Mouse (Mus musculus) neural tube, embryonic 10.5 days (tissue): ENCODE data around the gene Gm11492.
A peak's percentile ranks its signal among the peaks of the same experiment; 100 is the strongest.

ENCODE experiments used
- DNase-seq: peaks from one replicate; pipeline ENCODE4 v3.0.0-alpha.2; 2017; ENCODE audit warnings: low spot score; ENCODE audit errors: extremely low spot score

Gm11492 gene

DNA sequence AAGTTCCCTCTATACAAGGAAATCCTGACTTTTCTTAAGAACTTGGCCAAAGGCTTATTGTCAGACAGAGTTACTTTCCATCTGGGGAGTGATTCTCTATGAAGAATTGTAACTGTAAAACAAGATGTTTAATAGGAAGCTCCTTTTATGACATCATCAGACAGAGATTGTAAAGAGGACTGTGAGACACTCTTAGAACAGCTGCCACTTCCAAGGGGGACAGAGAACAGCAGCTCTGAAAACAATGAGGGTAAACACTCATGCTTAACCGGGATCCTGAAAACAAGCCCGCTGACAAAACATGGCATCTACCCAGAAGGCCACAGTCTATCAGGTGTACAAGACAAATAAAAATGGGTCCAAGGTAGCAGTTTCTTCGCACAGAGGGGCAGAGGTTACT lies at the start of gene Gm11492:
Gene Gm11492 (plus strand): TSS at position 153 of the 400 bp plus-strand sequence.
- no peak for DNase-seq

DNA sequence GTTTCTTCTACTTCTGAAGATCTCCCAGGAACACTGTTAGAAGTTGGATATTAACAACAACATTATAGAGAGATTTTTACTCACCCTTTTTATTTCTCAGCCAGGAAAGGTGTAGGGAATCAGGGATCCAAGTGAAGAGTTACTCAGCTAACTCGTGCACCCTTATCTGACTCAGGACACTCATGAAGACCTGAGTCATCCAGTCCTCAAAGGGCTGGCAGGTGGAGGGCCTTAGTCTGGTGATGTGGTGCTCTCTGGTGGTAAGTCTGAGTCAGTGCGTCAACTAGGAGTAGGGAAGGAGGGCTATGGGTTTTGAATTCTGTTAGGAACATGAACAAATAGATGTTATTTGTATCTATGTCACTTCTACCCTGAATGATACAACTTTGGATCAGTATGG lies 47.2 kb upstream of the Gm11492 start:
- DNase-seq, result no peak

DNA sequence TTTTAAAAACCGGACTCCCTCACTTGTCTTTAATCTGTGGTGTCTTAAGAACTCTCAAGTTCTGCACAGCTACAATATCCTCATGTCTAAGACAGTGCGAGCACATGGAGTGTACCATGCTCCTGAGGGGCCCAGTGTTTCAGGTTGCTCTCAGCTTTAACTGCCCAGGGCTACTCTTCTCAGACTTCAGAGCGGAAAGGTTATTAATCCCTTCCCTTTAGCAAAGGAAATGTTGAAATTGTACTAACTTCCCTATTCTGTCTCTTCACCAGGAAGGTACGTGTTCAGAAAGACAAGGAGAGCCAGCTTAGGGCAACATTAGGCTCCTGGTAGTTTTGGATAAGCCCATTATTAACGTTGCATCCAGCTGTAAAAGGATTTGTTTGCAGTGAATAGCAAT lies 43.0 kb upstream of the Gm11492 start:
- no peak for DNase-seq

DNA sequence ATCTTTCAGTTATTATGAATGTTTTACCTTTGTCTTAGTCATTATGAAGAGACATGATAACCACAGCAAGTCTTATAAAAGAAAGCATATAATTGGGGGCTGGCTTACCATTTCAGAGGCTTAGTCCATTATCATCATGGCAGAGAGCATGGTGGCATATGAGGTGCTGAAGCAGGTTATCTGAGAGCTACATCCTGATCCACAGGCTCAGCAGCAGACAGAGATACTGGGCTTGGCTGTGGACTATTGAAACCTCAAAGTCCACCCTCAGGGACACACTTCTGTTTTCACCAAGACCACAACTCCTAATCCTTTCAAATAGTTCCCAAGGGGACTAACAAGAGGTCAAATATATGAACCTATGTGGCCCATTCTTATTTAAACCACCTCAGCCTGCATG lies 42.5 kb upstream of the Gm11492 start:
- no peak for DNase-seq

DNA sequence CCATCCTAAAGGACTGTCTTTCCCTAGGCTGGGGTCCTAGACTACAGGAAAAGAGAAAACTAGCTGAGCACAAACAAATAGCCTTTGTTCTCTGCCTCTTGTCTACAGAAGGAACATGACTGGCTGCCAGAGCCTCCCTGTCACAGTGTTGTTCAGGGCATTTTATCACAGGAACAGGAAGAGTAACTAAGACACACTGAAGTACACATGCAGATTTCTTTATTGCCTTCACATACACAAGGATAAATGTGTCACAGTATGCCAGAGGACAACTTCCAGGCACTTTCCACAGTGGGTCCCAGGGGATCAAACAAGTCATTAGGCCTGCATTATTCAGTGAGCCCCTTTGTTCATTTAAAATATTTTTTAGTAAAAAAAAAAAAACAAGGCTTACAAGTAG lies 41.7 kb upstream of the Gm11492 start:
- no peak for DNase-seq

DNA sequence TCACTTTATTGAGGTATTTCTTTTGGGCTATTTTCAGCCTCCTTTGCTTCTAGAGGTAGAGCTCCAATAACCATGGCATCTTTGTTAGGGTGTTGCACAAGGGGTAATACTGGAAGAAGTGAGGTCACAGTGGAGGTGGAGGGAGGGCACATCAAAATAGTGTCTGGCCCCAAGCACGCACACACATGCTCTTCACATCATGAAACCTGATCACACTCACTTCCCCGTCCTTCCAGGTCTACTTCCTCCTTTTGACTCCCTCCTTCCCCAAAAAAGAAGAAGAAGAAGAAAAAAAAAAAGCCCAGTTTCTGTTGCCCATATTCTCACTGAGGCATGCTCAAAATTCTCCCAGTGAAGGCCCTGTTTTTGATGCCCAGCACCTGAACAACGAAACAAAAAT lies 39.1 kb upstream of the Gm11492 start:
- DNase-seq, result no peak

DNA sequence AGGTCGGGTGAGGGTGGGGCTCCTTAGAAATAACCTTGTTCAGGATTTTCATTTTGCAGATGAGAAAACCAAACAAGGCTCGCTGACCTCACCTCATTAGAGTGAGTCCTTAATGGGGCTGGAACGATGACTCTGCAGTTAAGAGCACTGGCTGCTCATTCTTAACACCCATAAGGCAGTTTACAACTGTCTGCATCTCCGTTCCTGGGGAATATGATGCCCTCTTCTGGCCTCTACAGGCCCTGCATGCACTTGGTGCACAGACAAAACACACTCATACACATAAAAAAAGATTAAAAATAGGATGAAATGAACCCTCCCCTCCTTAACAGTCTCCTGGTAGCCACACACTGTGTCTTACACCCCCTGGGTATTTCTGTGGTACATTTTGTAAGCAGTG lies 38.5 kb upstream of the Gm11492 start:
- peak; percentile 18 for DNase-seq

DNA sequence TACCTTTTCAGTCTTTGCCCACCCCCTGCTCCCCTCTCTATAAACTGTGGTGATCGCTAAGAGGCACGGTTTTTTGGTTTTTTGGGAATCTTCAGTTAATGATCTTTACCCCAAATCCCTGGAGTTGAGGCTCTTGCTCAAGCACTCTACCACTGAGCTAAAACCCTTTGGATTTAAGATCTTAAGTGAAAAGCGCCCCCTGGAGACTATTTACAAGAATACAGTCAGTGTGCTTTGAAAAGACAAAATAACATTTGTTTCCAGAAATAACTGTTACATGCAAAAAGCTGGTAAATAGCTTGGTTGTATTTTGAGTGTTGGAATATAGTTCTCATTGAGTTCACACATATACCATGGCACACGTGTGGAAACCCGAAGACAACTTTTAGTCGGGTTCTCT lies 34.8 kb upstream of the Gm11492 start:
- DNase-seq, result no peak

DNA sequence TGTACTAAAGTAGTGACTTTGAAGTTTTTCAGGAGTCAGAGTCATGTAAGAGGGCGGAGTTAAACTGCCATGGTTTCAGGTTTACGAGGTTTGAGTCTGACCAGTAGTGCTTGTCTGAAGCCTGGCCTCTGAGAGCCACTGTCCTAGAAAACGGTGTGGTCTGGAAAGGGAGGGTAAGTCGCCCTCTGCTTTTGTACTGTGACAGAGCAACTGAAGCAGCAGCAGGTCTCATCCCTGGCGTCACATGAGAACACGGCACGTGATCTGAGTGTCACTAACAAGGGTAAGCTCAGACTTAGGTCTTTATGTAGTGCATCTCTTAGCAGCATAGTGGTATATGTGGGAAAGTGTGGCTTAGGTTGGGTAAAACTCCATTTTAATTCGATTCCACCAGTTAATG lies 24.2 kb upstream of the Gm11492 start:
- DNase-seq, result no peak

DNA sequence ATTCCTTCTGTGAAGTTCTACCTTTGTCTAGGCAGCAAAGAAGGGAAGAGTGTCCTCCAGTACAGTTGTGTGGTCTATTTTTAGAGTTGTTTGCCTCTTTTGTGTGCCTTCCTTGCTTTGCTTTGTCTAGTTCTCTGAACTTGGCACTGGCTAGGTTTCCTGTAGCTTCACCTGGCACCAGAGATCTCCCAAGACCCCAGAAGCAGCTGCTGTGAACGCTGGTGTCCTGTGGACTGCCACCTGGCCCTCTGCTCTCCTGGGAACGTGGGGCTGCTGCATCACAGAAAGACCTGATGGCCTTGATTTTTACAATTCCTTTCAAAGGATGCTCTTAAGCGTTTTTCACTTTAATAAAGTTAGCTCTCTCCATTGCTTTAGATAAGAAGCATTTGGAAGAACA lies 23.5 kb upstream of the Gm11492 start:
- DNase-seq, result no peak

DNA sequence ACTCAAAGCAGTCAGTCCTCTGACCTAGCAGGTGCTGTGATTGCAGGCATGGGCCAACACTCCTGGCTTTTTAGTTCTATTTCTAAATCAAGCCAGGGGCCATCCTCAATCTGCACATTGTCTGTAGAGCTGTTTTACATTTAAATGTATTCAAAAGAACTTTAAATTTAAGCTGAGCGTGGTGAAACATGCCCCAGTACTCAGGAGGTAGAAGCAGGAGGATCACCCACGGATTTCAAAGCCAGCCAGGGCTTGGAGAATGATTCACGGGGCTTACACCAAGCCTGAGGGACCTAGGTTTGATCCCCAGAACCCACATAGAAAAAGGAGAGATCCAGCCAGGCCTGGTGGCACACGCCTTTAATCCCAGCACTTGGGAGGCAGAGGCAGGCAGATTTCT lies 13.1 kb upstream of the Gm11492 start:
- no peak for DNase-seq

DNA sequence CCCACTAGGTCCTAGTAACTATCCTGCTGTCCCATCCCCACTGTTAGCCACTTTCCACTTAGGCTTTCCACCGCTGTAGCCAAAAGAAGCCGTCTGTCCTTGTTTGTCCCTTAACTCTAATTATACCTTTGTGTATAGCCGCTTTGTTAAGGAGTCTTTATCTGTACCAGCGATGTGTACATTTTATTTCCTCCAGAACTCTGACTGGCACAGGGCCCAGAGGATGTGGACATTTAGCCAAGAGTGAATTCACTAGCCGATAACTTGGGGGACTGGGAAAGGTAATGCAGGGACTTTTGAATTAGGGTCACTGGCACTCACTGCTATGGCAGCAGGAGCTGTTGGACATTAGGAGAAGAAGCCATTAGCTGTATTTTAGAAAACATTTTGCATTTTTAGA lies 12.1 kb upstream of the Gm11492 start:
- no peak for DNase-seq

DNA sequence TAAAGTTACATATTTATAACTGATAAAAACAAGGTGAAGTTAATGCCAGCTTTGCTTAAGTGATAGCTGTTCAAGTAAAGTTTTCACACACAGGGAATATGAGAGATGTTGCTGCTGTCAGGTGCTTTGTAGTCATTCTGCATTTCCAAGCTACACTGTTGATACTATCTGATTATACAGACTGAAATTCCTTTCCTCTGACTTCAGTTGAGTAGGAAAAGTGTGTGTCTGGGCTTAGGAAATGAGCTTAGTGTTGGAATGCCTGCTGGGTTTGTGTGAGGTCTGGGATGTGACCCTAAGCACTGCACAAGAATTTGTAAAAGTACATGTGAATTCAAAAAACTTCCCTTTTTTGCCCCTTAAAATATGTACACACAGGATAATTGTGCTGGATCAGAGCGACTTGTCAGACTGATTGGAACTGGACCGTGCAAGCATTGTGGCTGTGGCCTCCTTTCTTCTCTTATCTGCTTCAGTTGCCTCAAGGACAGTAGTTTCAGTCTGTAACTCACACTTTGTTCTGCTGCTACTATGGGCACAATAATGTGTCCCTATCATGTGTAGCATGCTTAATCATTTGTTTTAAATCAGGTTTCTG lies 11.2 kb upstream of the Gm11492 start:
- no peak for DNase-seq

DNA sequence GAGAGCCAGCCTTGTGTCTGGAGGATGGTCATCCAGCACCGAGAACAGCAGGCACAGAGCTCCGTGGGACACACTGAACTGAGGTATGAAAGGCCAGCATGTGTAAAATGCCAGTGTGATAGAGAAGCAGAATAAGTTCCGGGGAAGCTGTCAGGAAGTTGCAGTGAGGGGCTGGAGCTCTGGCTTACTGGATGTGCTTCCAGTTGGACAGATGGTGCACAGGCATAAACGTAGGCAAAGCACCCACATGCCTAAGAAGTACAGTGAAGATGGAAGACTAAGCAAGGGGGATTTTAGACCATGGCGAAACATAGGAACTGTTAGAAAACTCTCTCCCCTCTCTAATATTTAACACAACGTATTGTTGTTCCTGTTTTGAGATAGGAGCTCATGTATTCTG lies 5.2 kb upstream of the Gm11492 start:
- DNase-seq, result no peak

DNA sequence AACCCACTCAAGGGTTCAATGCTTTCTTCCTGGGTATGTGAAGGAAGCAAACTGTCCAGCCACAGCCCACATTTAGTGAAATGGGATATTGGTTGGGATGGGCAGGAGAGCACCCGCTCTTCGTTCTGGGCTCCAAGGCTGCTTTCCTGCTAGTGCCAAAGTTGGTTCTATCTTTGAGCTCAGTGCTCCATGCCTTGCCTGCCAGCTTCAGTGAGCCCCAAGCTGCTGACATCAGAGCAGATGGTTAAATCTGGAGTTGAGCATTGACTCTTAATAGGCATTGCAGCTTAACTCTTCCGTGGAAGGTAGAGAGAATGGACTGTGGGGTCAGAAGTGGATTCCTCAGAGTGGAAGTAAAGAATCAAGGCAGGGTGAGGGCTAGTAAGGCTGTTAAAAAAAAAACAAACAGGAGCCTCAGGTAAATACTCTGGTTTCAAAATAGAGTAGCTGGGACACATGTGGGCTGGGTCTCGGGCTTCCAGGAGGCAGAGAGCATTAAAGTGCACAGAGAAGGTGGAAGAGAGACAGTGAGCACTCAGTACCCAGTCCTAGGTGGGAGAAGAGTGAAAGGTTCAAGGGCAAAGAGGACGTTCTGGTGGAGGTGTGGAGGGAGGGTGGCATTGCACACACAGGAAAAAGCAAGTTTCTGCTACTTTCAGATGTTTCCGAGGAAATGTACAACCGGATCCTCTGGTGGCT lies 2.0 kb downstream of the Gm11492 start, which contains the start of gene Sept4:
Gene Sept4 (plus strand): TSS at position 649 of the 699 bp plus-strand sequence.
- no peak for DNase-seq

DNA sequence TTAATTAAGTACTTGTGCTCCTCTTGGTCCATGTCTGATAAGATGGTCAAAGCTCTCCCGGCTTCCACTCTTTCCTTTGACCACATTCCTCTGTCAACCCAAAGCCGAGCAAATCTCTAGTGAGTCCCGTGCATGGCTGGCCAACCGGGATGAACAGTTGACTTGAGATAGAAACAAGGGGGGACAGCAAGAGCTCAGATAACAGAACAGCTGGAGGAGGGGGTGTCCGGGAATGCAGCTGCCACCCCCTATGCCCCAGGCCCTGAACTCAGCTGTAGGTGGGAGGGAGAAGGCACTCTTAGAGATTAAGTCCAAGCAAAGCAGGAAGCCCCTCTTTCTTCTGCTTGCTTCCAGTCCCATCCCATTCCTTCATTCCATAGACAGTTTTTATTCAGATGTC lies 4.3 kb downstream of the Gm11492 start:
- no peak for DNase-seq

DNA sequence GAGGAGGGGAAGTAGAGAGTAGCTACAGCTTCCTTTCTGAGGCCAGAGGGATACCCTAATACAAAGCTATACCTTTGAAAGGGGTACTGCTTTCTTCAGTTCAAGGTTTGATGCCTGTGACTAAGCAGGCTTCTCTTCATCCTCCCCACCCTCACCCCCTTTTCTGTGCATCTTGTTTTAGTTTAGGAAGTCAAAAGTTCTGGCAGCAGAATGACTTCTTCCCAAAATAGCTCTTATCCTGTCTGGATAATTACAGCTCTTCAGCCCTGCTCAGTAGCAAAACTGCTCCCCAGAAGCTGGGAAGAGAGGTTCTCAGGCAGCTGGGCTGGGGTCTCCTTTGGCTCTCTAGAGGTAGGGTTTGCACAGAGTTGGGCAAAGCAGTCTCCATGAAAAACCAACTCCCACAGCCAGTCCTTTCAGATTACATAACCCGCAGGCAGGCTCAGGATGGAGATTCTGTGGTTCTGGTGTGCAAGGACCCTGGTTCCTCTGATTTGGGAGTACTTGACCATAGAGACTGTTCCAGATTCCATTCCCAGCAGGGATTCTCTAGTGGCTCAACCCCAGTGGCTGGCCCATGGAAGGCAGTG lies 5.0 kb downstream of the Gm11492 start:
- DNase-seq, result no peak

DNA sequence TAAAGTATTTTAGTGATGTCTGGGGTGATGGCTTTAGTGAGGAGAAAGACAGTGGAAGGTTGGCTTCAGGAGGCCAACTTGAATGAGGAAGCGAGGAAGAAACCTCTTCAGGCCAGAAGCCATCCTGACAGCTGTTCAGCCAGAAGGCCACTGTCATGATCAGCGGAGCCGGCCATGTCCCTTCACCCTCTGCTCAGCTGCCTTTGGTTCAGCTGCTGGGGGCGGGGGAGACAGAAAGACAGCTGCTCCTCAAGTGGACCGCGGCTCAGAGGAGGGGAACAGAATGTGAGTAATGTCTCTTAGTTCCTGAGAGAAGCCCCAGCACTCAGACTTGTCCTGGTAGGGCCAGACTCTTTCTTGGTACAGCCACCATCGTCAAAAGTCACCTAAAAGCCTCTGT lies 7.3 kb downstream of the Gm11492 start:
- DNase-seq, result no peak

DNA sequence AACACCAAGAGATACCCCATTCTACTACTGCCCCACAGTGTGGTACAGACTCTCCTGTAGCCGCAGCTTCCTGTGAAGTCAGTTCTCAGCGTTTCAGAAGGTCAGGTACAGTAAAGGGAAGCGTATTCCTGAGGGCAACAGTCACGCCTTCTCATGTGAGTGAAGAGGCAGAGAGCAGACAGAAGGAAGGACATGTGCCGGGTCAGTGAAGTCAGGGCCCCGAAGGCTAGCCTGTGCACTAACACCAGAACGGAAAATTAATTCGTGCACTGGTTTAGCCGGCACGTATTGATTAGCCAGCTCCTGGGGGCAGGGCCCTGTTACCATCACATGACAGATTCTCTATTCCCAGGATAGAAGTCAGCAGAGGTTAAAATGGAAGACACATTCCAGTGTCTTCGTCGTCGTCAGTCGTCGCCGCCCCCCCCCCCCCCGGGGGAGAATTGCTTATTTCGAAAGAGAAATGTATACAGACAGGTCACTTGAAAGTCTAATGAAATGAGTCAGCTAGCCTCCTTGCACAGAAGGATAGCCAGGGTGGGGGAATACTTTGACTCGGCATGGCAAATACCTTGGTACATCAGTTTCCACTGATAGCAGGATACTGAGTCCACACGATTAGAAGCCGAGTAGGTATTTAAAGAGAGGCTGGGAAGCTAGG lies 8.2 kb downstream of the Gm11492 start:
- no peak for DNase-seq

DNA sequence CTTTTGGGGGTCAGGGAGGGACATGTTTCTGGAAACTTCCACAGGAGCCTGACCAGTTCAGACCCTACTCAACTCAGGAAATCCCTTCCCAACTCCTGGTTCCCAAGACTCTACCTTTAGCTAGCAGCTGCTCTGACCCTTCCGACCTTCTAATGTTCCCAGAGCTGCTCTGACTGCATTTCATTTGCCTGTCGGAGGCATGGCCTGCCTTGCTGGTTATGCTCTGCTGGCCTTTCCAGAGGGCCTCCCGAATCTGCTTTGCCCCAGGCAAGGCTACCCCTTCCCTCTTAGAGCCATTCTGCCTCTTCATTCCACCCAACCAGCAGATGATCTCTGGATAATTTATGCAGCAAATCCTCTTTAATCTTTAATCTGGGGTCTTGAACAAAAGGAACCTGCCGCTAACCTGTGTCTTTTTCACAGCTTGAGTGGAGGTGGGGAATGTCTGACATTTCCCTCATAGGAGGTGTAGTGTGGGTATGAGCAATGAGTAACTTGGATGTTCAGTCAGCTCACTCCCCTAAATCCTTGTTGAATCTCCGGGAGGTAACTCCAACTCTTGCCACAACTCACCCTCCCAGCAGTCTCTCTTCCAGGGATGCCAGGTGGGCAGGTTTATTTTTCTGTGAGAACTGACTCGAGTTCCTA lies 11.3 kb downstream of the Gm11492 start:
- no peak for DNase-seq

DNA sequence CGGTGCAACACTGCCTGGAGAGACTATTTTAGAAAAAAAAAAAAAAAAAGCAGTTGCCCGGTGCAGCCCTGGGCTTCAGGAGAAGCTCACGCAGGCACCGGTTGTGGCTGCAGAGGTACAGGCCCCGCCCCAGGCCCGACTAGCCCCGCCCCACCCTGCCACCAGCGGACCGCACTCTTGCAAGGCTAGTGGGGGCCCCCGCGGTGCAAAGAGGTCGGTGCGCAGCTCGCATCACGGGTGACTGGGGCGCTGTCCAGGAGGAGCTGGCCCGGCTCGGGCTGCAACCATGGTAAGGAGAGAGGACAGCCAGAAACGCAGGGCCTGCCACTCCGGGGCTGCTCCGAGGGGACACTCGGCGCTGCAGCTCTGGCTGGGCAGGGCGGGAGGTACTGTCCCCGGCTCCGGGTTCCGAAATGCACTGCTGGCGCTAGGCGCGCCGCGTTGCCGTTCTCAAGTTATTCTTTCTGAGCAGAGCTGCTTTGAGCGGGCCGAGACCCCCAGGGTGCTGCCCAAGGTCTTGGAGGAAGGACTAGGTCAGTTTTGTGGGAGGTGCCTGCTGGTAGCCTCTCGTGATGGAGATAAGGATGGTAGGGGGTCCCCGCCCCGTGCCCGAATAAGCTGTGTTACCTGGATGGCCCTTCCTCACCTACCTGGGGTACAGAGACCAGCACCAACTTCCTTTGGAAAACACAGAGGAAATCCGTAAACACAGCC lies 12.0 kb downstream of the Gm11492 start:
- DNase-seq, result peak; percentile 65
